ENCODE assay signal across 24 mouse cellular contexts in genomic region chr2:127987706-127988105, GRCm38 (mm10).
DNase-seq lines count a peak whose midpoint lies in the region; ATAC-seq and TF ChIP-seq lines count a peak whose summit lies in the region.
"Had no signal": no experiment of that assay in that cellular context is flagged by ENCODE, and none has a peak within 500 bp of the region (broad histone marks: within the 10 kb centered on the region; RNA-seq: fewer than 3 reads in every experiment).

No protein-coding gene starts in this region.

- no peak for ATAC-seq in limb, embryonic 11.5 days (ENCODE audit: insufficient number of reproducible peaks, low FRiP score, low TSS enrichment, low read depth)
- ATAC-seq in midbrain, embryonic 15.5 days (replicated peaks): no peak
- ATAC-seq in hindbrain, embryonic 12.5 days (ENCODE audit: low FRiP score): no peak
- ATAC-seq: forebrain, embryonic 14.5 days; forebrain, postnatal 0 days; hindbrain, embryonic 16.5 days; intestine, embryonic 15.5 days had no signal

- no peak overlapping the region for H3K27ac ChIP-seq in limb, embryonic 11.5 days (replicated peaks; ENCODE audit: low read depth, low read length)
- H3K27ac ChIP-seq in limb, embryonic 10.5 days: no peak overlapping the region
- no peak overlapping the region for H3K27ac ChIP-seq in testis, adult 2 months (ENCODE audit: control insufficient read depth, insufficient read depth, low read depth, low read length)
- no peak overlapping the region for H3K27ac ChIP-seq in midbrain, embryonic 15.5 days
- H3K27ac ChIP-seq in hindbrain, embryonic 12.5 days: no peak overlapping the region
- H3K27ac ChIP-seq: embryonic facial prominence, embryonic 15.5 days; heart, adult 2 months; heart, embryonic 10.5 days; heart, embryonic 13.5 days; hindbrain, embryonic 13.5 days; intestine, embryonic 15.5 days had no signal

- H3K9ac ChIP-seq in limb, embryonic 11.5 days (ENCODE audit: low read length): no peak overlapping the region
- H3K9ac ChIP-seq in midbrain, embryonic 15.5 days: no peak overlapping the region
- H3K9ac ChIP-seq in hindbrain, embryonic 12.5 days: no peak overlapping the region
- H3K9ac ChIP-seq: embryonic facial prominence, embryonic 15.5 days; forebrain, postnatal 0 days; heart, embryonic 13.5 days; hindbrain, embryonic 13.5 days; intestine, embryonic 15.5 days had no signal

- WGBS in limb, embryonic 11.5 days: 43% methylated on average over 4 of the region's 4 CpGs
- WGBS in limb, embryonic 10.5 days: 49% methylated on average over 4 of the region's 4 CpGs
- WGBS in midbrain, embryonic 15.5 days: 42% methylated on average over 4 of the region's 4 CpGs
- 58% methylated on average over 4 of the region's 4 CpGs for whole genome bisulfite sequencing in hindbrain, embryonic 12.5 days

- no peaks in the 10 kb centered on the region for H3K4me1 ChIP-seq in limb, embryonic 11.5 days (ENCODE audit: control insufficient read depth, insufficient read depth, low read length)
- peaks cover 7% of the 10 kb centered on the region; the same call in 1 of the 2 replicates for H3K4me1 ChIP-seq in limb, embryonic 10.5 days
- H3K4me1 ChIP-seq in testis, adult 2 months (ENCODE audit: control insufficient read depth, insufficient read depth, low read length): no peaks in the 10 kb centered on the region
- H3K4me1 ChIP-seq in midbrain, embryonic 15.5 days: no peaks in the 10 kb centered on the region
- peaks cover 2% of the 10 kb centered on the region; the same call in 1 of the 2 replicates for H3K4me1 ChIP-seq in hindbrain, embryonic 12.5 days
- H3K4me1 ChIP-seq: embryonic facial prominence, embryonic 15.5 days had no signal

- H3K4me3 ChIP-seq in limb, embryonic 11.5 days (ENCODE audit: low read depth, low read length): no peak overlapping the region
- H3K4me3 ChIP-seq in limb, embryonic 10.5 days: no peak overlapping the region
- peak overlapping the region; percentile 49 for H3K4me3 ChIP-seq in testis, adult 2 months (ENCODE audit: control insufficient read depth, low read depth, low read length)
- no peak overlapping the region for H3K4me3 ChIP-seq in midbrain, embryonic 15.5 days
- H3K4me3 ChIP-seq in hindbrain, embryonic 12.5 days: no peak overlapping the region
- H3K4me3 ChIP-seq: embryonic facial prominence, embryonic 15.5 days; heart, adult 2 months; heart, embryonic 10.5 days; heart, embryonic 13.5 days; hindbrain, embryonic 13.5 days; intestine, embryonic 15.5 days had no signal

- TF ChIP-seq CTCF in testis, adult 2 months (IDR thresholded peaks at IDR 0.05; ENCODE audit: control insufficient read depth, insufficient read depth, insufficient replicate concordance, low read depth, low read length): no peak

- no peak for TF ChIP-seq POLR2A in testis, adult 2 months (IDR thresholded peaks at IDR 0.05; ENCODE audit: control insufficient read depth, low read depth, low read length)

- no peaks in the 10 kb centered on the region for H3K9me3 ChIP-seq in limb, embryonic 11.5 days (ENCODE audit: control insufficient read depth, low read length)
- H3K9me3 ChIP-seq in limb, embryonic 10.5 days (replicated peaks): no peaks in the 10 kb centered on the region
- no peaks in the 10 kb centered on the region for H3K9me3 ChIP-seq in midbrain, embryonic 15.5 days
- no peaks in the 10 kb centered on the region for H3K9me3 ChIP-seq in hindbrain, embryonic 12.5 days (replicated peaks)
- H3K9me3 ChIP-seq: embryonic facial prominence, embryonic 15.5 days; heart, embryonic 10.5 days; heart, embryonic 13.5 days; hindbrain, embryonic 13.5 days; intestine, embryonic 15.5 days had no signal

- H3K4me2 ChIP-seq in limb, embryonic 11.5 days (ENCODE audit: low read depth, severe bottlenecking): no peak overlapping the region
- H3K4me2 ChIP-seq in midbrain, embryonic 15.5 days: no peak overlapping the region
- no peak overlapping the region for H3K4me2 ChIP-seq in hindbrain, embryonic 12.5 days (replicated peaks)
- H3K4me2 ChIP-seq: embryonic facial prominence, embryonic 15.5 days; heart, embryonic 13.5 days; hindbrain, embryonic 13.5 days; intestine, embryonic 15.5 days had no signal

- H3K36me3 ChIP-seq in limb, embryonic 11.5 days (ENCODE audit: control insufficient read depth, insufficient read depth, low read length): no peaks in the 10 kb centered on the region
- no peaks in the 10 kb centered on the region for H3K36me3 ChIP-seq in limb, embryonic 10.5 days
- no peaks in the 10 kb centered on the region for H3K36me3 ChIP-seq in testis, adult 2 months (ENCODE audit: control insufficient read depth, insufficient read depth, low read length)
- no peaks in the 10 kb centered on the region for H3K36me3 ChIP-seq in midbrain, embryonic 15.5 days (replicated peaks)
- no peaks in the 10 kb centered on the region for H3K36me3 ChIP-seq in hindbrain, embryonic 12.5 days
- H3K36me3 ChIP-seq: embryonic facial prominence, embryonic 15.5 days; heart, embryonic 10.5 days; heart, embryonic 13.5 days; hindbrain, embryonic 13.5 days; intestine, embryonic 15.5 days had no signal

- DNase-seq in embryo, embryonic 10 days (ENCODE audit: low spot score): peak; percentile 29
- DNase-seq in embryo, embryonic 10.5 days (ENCODE audit: low spot score): no peak
- peak; percentile 20 for DNase-seq in limb, embryonic 11.5 days (ENCODE audit: low spot score)
- no peak for DNase-seq in limb, embryonic 10.5 days (ENCODE audit: low spot score)
- DNase-seq in testis, postnatal 10 days (ENCODE audit: low spot score): no peak
- DNase-seq: adrenal gland, postnatal 10 days; adrenal gland, postnatal 36 days; cerebellum, adult 18-20 months; cerebellum, adult 9-10 months; cerebellum, postnatal 14 days; embryo, embryonic 11 days; forebrain, postnatal 0 days; gastrocnemius, postnatal 25 days; heart, adult 2 months had no signal

- H3K27me3 ChIP-seq in limb, embryonic 11.5 days (ENCODE audit: control insufficient read depth, insufficient read depth, low read length): no peaks in the 10 kb centered on the region
- no peaks in the 10 kb centered on the region for H3K27me3 ChIP-seq in limb, embryonic 10.5 days (ENCODE audit: low read depth, poor library complexity, severe bottlenecking)
- no peaks in the 10 kb centered on the region for H3K27me3 ChIP-seq in testis, adult 2 months (ENCODE audit: control insufficient read depth, insufficient read depth, low read length)
- no peaks in the 10 kb centered on the region for H3K27me3 ChIP-seq in midbrain, embryonic 15.5 days (replicated peaks)
- H3K27me3 ChIP-seq in hindbrain, embryonic 12.5 days: no peaks in the 10 kb centered on the region
- H3K27me3 ChIP-seq: embryonic facial prominence, embryonic 15.5 days; heart, embryonic 13.5 days; hindbrain, embryonic 13.5 days; intestine, embryonic 15.5 days had no signal

Comparison
In these comparisons a context has a peak if more than half of its experiments do, and no peak if none do; other contexts are left out.
1. DNase-seq: peak in embryo, embryonic 10 days (single experiment) and limb, embryonic 11.5 days (single experiment); none in embryo, embryonic 10.5 days (single experiment), limb, embryonic 10.5 days (single experiment) and testis, postnatal 10 days (single experiment).